Mouse (Mus musculus): ENCODE measurements at regions not wholly inside any gene's neighbourhood (a gene's known extent, or its start where the extent isn't known, plus 50 kb on each side); places are given as distances from the start of the nearest gene placed in this dataset.
A peak's percentile ranks its signal among the peaks of the same experiment; 100 is the strongest.

DNA sequence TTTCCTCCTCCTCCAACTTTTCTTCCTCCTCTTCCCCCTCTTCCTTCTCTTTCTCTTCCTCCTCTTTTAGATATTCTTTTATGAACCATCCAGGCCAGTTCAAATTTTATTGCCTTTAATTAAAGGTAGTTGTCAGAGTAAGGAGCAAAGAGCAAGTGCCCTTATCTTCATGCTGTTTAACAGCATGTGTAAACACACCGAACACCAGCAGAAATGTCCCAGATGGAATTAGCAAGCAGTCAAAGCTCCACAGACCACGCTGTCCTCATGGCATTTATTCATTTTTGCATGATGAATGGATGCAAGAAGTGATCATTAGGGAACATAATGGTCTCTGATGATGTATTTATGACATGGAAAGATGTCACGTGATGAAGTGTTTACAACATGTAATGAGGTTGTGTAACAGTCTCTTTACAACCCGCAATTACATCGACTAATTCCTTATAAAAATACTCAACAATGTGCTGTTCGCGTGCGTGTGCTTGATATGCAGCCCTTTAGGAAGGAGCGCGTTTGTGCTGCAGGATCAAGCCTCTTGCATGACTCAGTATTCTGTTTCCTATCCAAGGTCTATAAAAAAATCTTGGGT, 187.0 kb downstream of the Bmp2 start:
- H3K9me3 ChIP-seq (ENCODE audit: low read length) = no peaks in the 10 kb centered on the region
- TF ChIP-seq CTCF (IDR thresholded peaks at IDR 0.05; ENCODE audit: low read depth) = no peak
- H3K9ac ChIP-seq = no peak overlapping the region
- no peaks in the 10 kb centered on the region for H3K4me1 ChIP-seq (ENCODE audit: insufficient read depth)
- 79% methylated on average over 10 of the region's 10 CpGs for WGBS
- no peak overlapping the region for H3K27ac ChIP-seq (ENCODE audit: low read depth, low read length)
- H3K4me3 ChIP-seq (ENCODE audit: low read depth, low read length) = no peak overlapping the region
- no peak overlapping the region for H3K4me2 ChIP-seq (ENCODE audit: low read depth)
- H3K27me3 ChIP-seq (ENCODE audit: insufficient read depth, low read length) = no peaks in the 10 kb centered on the region
- ATAC-seq (peak; percentile 20; the same call in 1 of the 2 replicates), DNase-seq (no peak)
- no peaks in the 10 kb centered on the region for H3K36me3 ChIP-seq (ENCODE audit: insufficient read depth)

GRCm38 (mm10) chr2:133748493-133748892, 196.5 kb downstream of the Bmp2 start:
- H3K27me3 ChIP-seq (ENCODE audit: insufficient read depth, low read length) = no peaks in the 10 kb centered on the region
- H3K4me1 ChIP-seq (ENCODE audit: insufficient read depth) = no peaks in the 10 kb centered on the region
- no peak for DNase-seq
- H3K4me2 ChIP-seq (ENCODE audit: low read depth) = no peak overlapping the region
- H3K9ac ChIP-seq = no peak overlapping the region
- no peak overlapping the region for H3K4me3 ChIP-seq (ENCODE audit: low read depth, low read length)
- no peak for TF ChIP-seq CTCF (IDR thresholded peaks at IDR 0.05; ENCODE audit: low read depth)
- no peaks in the 10 kb centered on the region for H3K36me3 ChIP-seq (ENCODE audit: insufficient read depth)
- H3K27ac ChIP-seq (ENCODE audit: low read depth, low read length) = no peak overlapping the region
- ATAC-seq = no peak
- H3K9me3 ChIP-seq (ENCODE audit: low read length) = no peaks in the 10 kb centered on the region
- WGBS = 39% methylated on average over 4 of the region's 4 CpGs

DNA sequence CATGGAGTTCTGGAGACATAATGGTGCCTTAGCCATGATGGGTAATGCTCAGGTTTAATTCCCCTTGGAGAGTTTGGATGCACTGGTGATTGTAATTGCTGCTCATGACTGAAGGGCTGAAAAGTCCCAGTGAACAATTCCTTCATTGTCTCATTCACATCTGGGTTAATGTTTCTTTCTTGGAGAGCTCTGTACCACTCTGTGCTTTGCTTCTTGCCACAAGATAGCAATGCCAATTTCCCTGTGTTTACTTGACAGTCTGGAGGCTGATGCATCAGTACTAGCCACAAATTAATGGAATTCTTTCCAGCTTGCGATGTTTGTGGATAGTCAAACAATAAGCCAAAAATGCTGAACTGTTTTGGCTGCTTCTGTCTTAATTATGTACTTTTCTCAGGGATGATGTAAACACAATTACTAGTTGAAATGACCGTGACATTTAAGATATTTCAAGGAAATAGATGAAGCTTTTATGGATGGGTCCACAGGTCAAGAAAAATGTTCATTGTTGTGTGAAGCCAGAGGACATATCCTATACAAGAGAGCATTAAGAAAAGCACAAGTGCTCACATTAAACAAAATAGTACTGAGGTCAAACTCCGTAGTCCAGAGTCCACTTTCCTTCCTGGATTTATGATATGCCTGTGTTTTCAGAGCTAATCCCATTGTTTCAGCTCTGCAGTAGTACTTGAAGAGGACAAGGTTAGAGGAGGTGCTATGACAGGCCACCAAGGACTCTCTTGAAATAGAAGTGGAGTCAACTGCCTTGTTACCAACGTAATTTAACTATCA, 198.1 kb downstream of the Bmp2 start:
- Histone ChIP-seq H3K4me3 (ENCODE audit: low read depth, low read length) (no peak overlapping the region), H3K27me3 (ENCODE audit: insufficient read depth, low read length) (no peaks in the 10 kb centered on the region), H3K27ac (ENCODE audit: low read depth, low read length) (no peak overlapping the region), H3K9me3 (ENCODE audit: low read length) (no peaks in the 10 kb centered on the region), H3K36me3 (ENCODE audit: insufficient read depth) (no peaks in the 10 kb centered on the region), H3K9ac (no peak overlapping the region), H3K4me1 (ENCODE audit: insufficient read depth) (no peaks in the 10 kb centered on the region), H3K4me2 (ENCODE audit: low read depth) (no peak overlapping the region)
- no peak for DNase-seq
- WGBS = 69% methylated on average over 4 of the region's 4 CpGs
- no peak for TF ChIP-seq CTCF (IDR thresholded peaks at IDR 0.05; ENCODE audit: low read depth)
- ATAC-seq = no peak

- no peak for TF ChIP-seq CTCF (IDR thresholded peaks at IDR 0.05; ENCODE audit: low read depth)
- Histone ChIP-seq H3K4me1 (ENCODE audit: insufficient read depth) (no peaks in the 10 kb centered on the region), H3K4me3 (ENCODE audit: low read depth, low read length) (no peak overlapping the region), H3K27me3 (ENCODE audit: insufficient read depth, low read length) (no peaks in the 10 kb centered on the region), H3K36me3 (ENCODE audit: insufficient read depth) (no peaks in the 10 kb centered on the region), H3K27ac (ENCODE audit: low read depth, low read length) (no peak overlapping the region), H3K4me2 (ENCODE audit: low read depth) (no peak overlapping the region), H3K9ac (no peak overlapping the region), H3K9me3 (ENCODE audit: low read length) (no peaks in the 10 kb centered on the region)
- ATAC-seq (no peak), DNase-seq (no peak)
- WGBS = 85% methylated on average over 3 of the region's 3 CpGs
These were observed 202.1 kb downstream of the Bmp2 start for GRCm38 (mm10) chr2:133754088-133754487.

DNA sequence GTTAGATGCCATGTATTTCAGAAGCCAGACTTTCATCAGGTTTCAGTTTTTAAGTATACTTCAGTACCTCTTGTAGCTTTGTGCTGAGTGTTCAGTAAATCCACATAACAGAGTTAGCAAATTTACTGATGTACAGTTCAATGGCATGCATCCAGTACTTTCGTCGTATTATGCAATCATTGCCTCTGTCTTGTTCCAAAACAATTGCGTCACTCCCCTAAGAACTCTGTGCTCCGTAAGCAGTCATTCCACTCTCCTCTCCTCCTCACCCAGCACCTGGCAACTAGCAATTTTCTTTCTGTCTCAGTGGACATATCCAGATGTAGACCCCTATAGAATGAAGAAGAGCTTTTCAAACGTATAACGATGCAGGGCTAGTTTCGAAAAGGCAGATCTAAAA, 209.5 kb downstream of the Bmp2 start:
- Histone ChIP-seq H3K4me3 (ENCODE audit: low read depth, low read length) (no peak overlapping the region), H3K36me3 (ENCODE audit: insufficient read depth) (no peaks in the 10 kb centered on the region), H3K9ac (no peak overlapping the region), H3K4me1 (ENCODE audit: insufficient read depth) (no peaks in the 10 kb centered on the region), H3K4me2 (ENCODE audit: low read depth) (no peak overlapping the region), H3K27ac (ENCODE audit: low read depth, low read length) (no peak overlapping the region), H3K9me3 (ENCODE audit: low read length) (no peaks in the 10 kb centered on the region), H3K27me3 (ENCODE audit: insufficient read depth, low read length) (no peaks in the 10 kb centered on the region)
- 53% methylated on average over 7 of the region's 7 CpGs for WGBS
- DNase-seq (no peak), ATAC-seq (no peak)
- no peak for TF ChIP-seq CTCF (IDR thresholded peaks at IDR 0.05; ENCODE audit: low read depth)

GRCm38 (mm10) chr2:133768546-133768945, 216.6 kb downstream of the Bmp2 start:
- DNase-seq (no peak), ATAC-seq (no peak)
- no peak overlapping the region for H3K9ac ChIP-seq
- no peaks in the 10 kb centered on the region for H3K4me1 ChIP-seq (ENCODE audit: insufficient read depth)
- no peaks in the 10 kb centered on the region for H3K9me3 ChIP-seq (ENCODE audit: low read length)
- H3K4me2 ChIP-seq (ENCODE audit: low read depth) = no peak overlapping the region
- H3K36me3 ChIP-seq (ENCODE audit: insufficient read depth) = no peaks in the 10 kb centered on the region
- no peaks in the 10 kb centered on the region for H3K27me3 ChIP-seq (ENCODE audit: insufficient read depth, low read length)
- 89% methylated on average over 1 of the region's 1 CpGs for WGBS
- H3K27ac ChIP-seq (ENCODE audit: low read depth, low read length) = no peak overlapping the region
- H3K4me3 ChIP-seq (ENCODE audit: low read depth, low read length) = no peak overlapping the region
- TF ChIP-seq CTCF (IDR thresholded peaks at IDR 0.05; ENCODE audit: low read depth) = no peak

- DNase-seq (peak; percentile 8), ATAC-seq (no peak)
- no peak for TF ChIP-seq CTCF (IDR thresholded peaks at IDR 0.05; ENCODE audit: low read depth)
- Histone ChIP-seq H3K27ac (ENCODE audit: low read depth, low read length) (no peak overlapping the region), H3K36me3 (ENCODE audit: insufficient read depth) (no peaks in the 10 kb centered on the region), H3K4me1 (ENCODE audit: insufficient read depth) (no peaks in the 10 kb centered on the region), H3K9me3 (ENCODE audit: low read length) (no peaks in the 10 kb centered on the region), H3K4me2 (ENCODE audit: low read depth) (no peak overlapping the region), H3K27me3 (ENCODE audit: insufficient read depth, low read length) (no peaks in the 10 kb centered on the region), H3K4me3 (ENCODE audit: low read depth, low read length) (no peak overlapping the region), H3K9ac (no peak overlapping the region)
- WGBS = 71% methylated on average over 7 of the region's 7 CpGs
These were observed 231.8 kb downstream of the Bmp2 start for GRCm38 (mm10) chr2:133783588-133784342.

All from forebrain, postnatal 0 days (tissue).